Mouse (Mus musculus) E14TG2a.4 (cell line): ENCODE results near the gene Ern1.

Source experiments
- CTCF ChIP-seq: conservative IDR thresholded peaks from 2 replicates; pipeline ENCODE4 v1.5.1; 2014; ENCODE audit warnings: low read length
- NANOG ChIP-seq: IDR thresholded peaks from 2 replicates; pipeline ENCODE4 v1.6.1; 2014; ENCODE audit warnings: borderline replicate concordance, low read length, mixed read lengths

DNA sequence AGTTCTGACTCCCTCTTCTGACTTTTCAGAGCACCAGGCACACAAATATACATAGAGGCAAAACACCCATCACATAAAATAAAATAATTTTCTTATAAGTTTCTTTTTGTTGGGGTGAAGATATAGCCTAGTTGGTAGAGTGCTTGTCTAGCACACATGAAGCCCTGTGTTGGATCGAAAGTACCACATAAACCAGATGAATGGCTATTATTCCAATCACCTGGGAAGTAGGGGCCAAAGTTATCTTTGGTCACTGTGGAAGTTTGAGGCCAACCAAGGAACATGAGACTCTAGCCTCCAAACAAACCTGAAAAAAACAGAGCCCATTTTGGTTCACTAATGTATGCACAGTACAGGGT lies 22.1 kb downstream of the Ern1 start:
- no peak for TF ChIP-seq CTCF
- no peak for TF ChIP-seq NANOG
